Mouse (Mus musculus): Measurements from ENCODE around the gene Zfp143. TPM values are rescaled to one million over a fixed set of nuclear protein-coding genes. Genes with fewer than 3 reads are reported as not detected.

Zfp143 gene
- polyA plus RNA-seq, 1 experiment: 42.7 TPM

DNA sequence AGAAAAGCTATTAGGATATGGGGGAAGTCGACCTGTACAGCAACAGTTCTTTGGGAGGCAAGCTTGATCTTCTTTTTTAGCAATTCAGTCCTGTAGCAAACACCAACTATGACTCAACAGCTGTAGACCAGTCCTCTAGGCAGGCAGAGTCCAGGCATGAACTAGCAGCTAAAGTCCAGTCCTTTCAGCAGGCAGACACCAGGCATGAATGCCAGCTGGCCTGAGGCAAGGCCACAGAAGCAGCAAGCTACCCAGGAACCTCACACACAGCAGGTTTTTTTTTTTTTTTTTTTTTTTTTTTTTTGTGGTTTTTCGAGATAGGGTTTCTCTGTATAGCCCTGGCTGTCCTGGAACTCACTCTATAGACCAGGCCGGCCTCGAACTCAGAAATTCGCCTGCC is 73.0 kb downstream of the Zfp143 start:
- Histone ChIP-seq H3K9ac (ENCODE audit: low read depth, poor library complexity, severe bottlenecking) (no peak overlapping the region), H3K36me3 (ENCODE audit: control insufficient read depth, insufficient read depth, low read length, poor library complexity, severe bottlenecking) (peaks cover 91% of the 10 kb centered on the region), H3K27ac (ENCODE audit: insufficient read depth, low read length) (no peak overlapping the region), H3K4me1 (ENCODE audit: control insufficient read depth, insufficient read depth, low read length) (no peaks in the 10 kb centered on the region), H3K4me3 (ENCODE audit: low read depth, low read length) (no peak overlapping the region), H3K27me3 (ENCODE audit: control insufficient read depth, insufficient read depth, low read length, poor library complexity, severe bottlenecking) (no peaks in the 10 kb centered on the region), H3K9me3 (replicated peaks; ENCODE audit: control insufficient read depth, insufficient read depth, low read length, poor library complexity, severe bottlenecking) (no peaks in the 10 kb centered on the region)
- TF ChIP-seq CTCF (IDR thresholded peaks at IDR 0.05; ENCODE audit: low read depth, low read length) (no peak), EP300 (IDR thresholded peaks at IDR 0.05; ENCODE audit: insufficient read depth, low read depth, low read length) (no peak), POLR2A (IDR thresholded peaks at IDR 0.05; ENCODE audit: insufficient read depth, low read length) (no peak)

- Histone ChIP-seq H3K4me3 (ENCODE audit: low read depth, low read length) (no peak overlapping the region), H3K9ac (ENCODE audit: low read depth, poor library complexity, severe bottlenecking) (no peak overlapping the region), H3K9me3 (replicated peaks; ENCODE audit: control insufficient read depth, insufficient read depth, low read length, poor library complexity, severe bottlenecking) (no peaks in the 10 kb centered on the region), H3K27ac (ENCODE audit: insufficient read depth, low read length) (no peak overlapping the region), H3K4me1 (ENCODE audit: control insufficient read depth, insufficient read depth, low read length) (no peaks in the 10 kb centered on the region), H3K27me3 (ENCODE audit: control insufficient read depth, insufficient read depth, low read length, poor library complexity, severe bottlenecking) (no peaks in the 10 kb centered on the region), H3K36me3 (ENCODE audit: control insufficient read depth, insufficient read depth, low read length, poor library complexity, severe bottlenecking) (peaks cover 93% of the 10 kb centered on the region)
- TF ChIP-seq CTCF (IDR thresholded peaks at IDR 0.05; ENCODE audit: low read depth, low read length) (no peak), EP300 (IDR thresholded peaks at IDR 0.05; ENCODE audit: insufficient read depth, low read depth, low read length) (no peak), POLR2A (IDR thresholded peaks at IDR 0.05; ENCODE audit: insufficient read depth, low read length) (no peak)
Measured at GRCm38 (mm10) chr7:110138538-110138937, 77.5 kb downstream of the Zfp143 start.

- H3K4me3 ChIP-seq (ENCODE audit: low read depth, low read length): no peak overlapping the region
- H3K36me3 ChIP-seq (ENCODE audit: control insufficient read depth, insufficient read depth, low read length, poor library complexity, severe bottlenecking): peaks cover 54% of the 10 kb centered on the region
- H3K27me3 ChIP-seq (ENCODE audit: control insufficient read depth, insufficient read depth, low read length, poor library complexity, severe bottlenecking): no peaks in the 10 kb centered on the region
- no peaks in the 10 kb centered on the region for H3K9me3 ChIP-seq (replicated peaks; ENCODE audit: control insufficient read depth, insufficient read depth, low read length, poor library complexity, severe bottlenecking)
- TF ChIP-seq POLR2A (IDR thresholded peaks at IDR 0.05; ENCODE audit: insufficient read depth, low read length) (no peak), CTCF (IDR thresholded peaks at IDR 0.05; ENCODE audit: low read depth, low read length) (no peak)
- H3K27ac ChIP-seq (ENCODE audit: insufficient read depth, low read length): no peak overlapping the region
- no peaks in the 10 kb centered on the region for H3K4me1 ChIP-seq (ENCODE audit: control insufficient read depth, insufficient read depth, low read length)
- no peak overlapping the region for H3K9ac ChIP-seq (ENCODE audit: low read depth, poor library complexity, severe bottlenecking)
Measured at GRCm38 (mm10) chr7:110143863-110144262, 82.8 kb downstream of the Zfp143 start.

Other genes with a start within 250 kb of the Zfp143 start
- gene Scube2, start 195.5 kb upstream of the Zfp143 start, polyA plus RNA-seq (2011; ENCODE audit: insufficient read depth, insufficient read length, low read depth, missing spikeins): 0.22 and 0.87 TPM in 2 replicates
- gene Dennd5a, start 100.7 kb upstream of the Zfp143 start, polyA plus RNA-seq (2011; ENCODE audit: insufficient read depth, insufficient read length, low read depth, missing spikeins): 56.2 and 58.6 TPM in 2 replicates
- gene Tmem41b, start 74.3 kb upstream of the Zfp143 start, polyA plus RNA-seq (2011; ENCODE audit: insufficient read depth, insufficient read length, low read depth, missing spikeins): 51.9 and 60.9 TPM in 2 replicates
- gene Ipo7, start 42.9 kb upstream of the Zfp143 start, polyA plus RNA-seq (2011; ENCODE audit: insufficient read depth, insufficient read length, low read depth, missing spikeins): 249 and 281 TPM in 2 replicates
- gene Wee1, start 60.8 kb downstream of the Zfp143 start, polyA plus RNA-seq (2011; ENCODE audit: insufficient read depth, insufficient read length, low read depth, missing spikeins): 58.7 and 60.1 TPM in 2 replicates
- 40.1 and 41.7 TPM in 2 replicates for gene Swap70, start 160.5 kb downstream of the Zfp143 start, polyA plus RNA-seq (2011; ENCODE audit: insufficient read depth, insufficient read length, low read depth, missing spikeins)

Data from ES-Bruce4 (cell line).